Mouse (Mus musculus) ES-Bruce4 (cell line): ENCODE measurements around the gene Dnph1.

Experiments
- CTCF ChIP-seq: IDR thresholded peaks from one replicate; pipeline ENCODE4 v1.8.1; 2011; ENCODE audit warnings: low read depth, low read length
- EP300 ChIP-seq: IDR thresholded peaks from 2 replicates; pipeline ENCODE4 v1.6.1; 2011; ENCODE audit warnings: low read depth, low read length; ENCODE audit not compliant: insufficient read depth

- TF ChIP-seq EP300 = no peak
- TF ChIP-seq CTCF = no peak
These were observed 42.5 kb upstream of the Dnph1 start for GRCm38 (mm10) chr17:46453970-46454411.
